Mouse (Mus musculus) hindbrain, postnatal 0 days (tissue): ENCODE measurements around the gene Orai3. TPM values are rescaled to one million over a fixed set of nuclear protein-coding genes. Genes with fewer than 3 reads are reported as not detected.

Experiments used
- ATAC-seq: fragments of 200-750 bp; cut with Nextera tagmentation; 2 replicates; pipeline ENCODE4 v1.8.0; 2017; ENCODE audit warnings: mild to moderate bottlenecking, moderate TSS enrichment, moderate library complexity
- DNase-seq: peaks from one replicate; pipeline ENCODE4 v3.0.0-alpha.2; 2015; ENCODE audit warnings: low spot score
- H3K27ac ChIP-seq: fragments of 300-500 bp; sonication (generic); 2 replicates; pipeline ENCODE4 v1.5.1; 2014; ENCODE audit warnings: mild to moderate bottlenecking
- H3K27me3 ChIP-seq: fragments of 300-500 bp; sonication (generic); 2 replicates; pipeline ENCODE4 v1.6.1; 2014; ENCODE audit warnings: low read length, mixed read lengths; ENCODE audit not compliant: insufficient read depth
- H3K36me3 ChIP-seq: fragments of 300-500 bp; sonication (generic); 2 replicates; pipeline ENCODE4 v1.6.1; 2014; ENCODE audit warnings: low read length, mixed read lengths; ENCODE audit not compliant: insufficient read depth
- H3K4me1 ChIP-seq: fragments of 300-500 bp; sonication (generic); 2 replicates; pipeline ENCODE4 v1.6.1; 2014; ENCODE audit warnings: antibody characterized with exemption, low read length, mixed read lengths; ENCODE audit not compliant: insufficient read depth
- H3K4me2 ChIP-seq: fragments of 300-500 bp; sonication (generic); 2 replicates; pipeline ENCODE4 v1.6.1; 2014; ENCODE audit warnings: low read depth, mild to moderate bottlenecking, low read length, moderate library complexity, mixed read lengths
- H3K4me3 ChIP-seq: fragments of 300-500 bp; sonication (generic); 2 replicates; pipeline ENCODE4 v1.5.1; 2014; ENCODE audit warnings: low read length
- H3K9ac ChIP-seq: fragments of 300-500 bp; sonication (generic); replicated peaks from 2 replicates; pipeline ENCODE4 v1.6.1; 2014; ENCODE audit warnings: mild to moderate bottlenecking, low read length, moderate library complexity, mixed read lengths
- H3K9me3 ChIP-seq: fragments of 300-500 bp; sonication (generic); 2 replicates; pipeline ENCODE4 v1.6.1; 2016; ENCODE audit warnings: low read length, mixed read lengths
- CTCF ChIP-seq: IDR thresholded peaks from 2 replicates; pipeline ENCODE4 v1.5.1; 2016; ENCODE audit warnings: antibody characterized with exemption, control low read depth, low read depth
- WGBS: fragments of 180-500 bp; shearing (Covaris S2); extraction: QIAGEN DNeasy Blood & Tissue Kit; methylation state at CpG from one replicate; pipeline ENCODE4 v1.1.7; 2014; 5-methylcytosine and 5-hydroxymethylcytosine counted together
- polyA plus RNA-seq: library from polyadenylated mRNA; unstranded; fragments of >200 nt; fragmentation: Nextera tagmentation; extraction: Ambion mirVana; gene quantifications from 2 replicates; pipeline ENCODE4 v1.2.1, GENCODE M21; 2015
- total RNA-seq: library from RNA; depleted of rRNA; stranded (reverse); fragments of >200 nt; gene quantifications from 2 replicates; pipeline ENCODE4 v1.2.3, GENCODE M21; 2014

Gene Orai3
- total and polyA plus RNA-seq, 2 experiments from 2014 or later: 10.8 to 35.8 TPM

DNA sequence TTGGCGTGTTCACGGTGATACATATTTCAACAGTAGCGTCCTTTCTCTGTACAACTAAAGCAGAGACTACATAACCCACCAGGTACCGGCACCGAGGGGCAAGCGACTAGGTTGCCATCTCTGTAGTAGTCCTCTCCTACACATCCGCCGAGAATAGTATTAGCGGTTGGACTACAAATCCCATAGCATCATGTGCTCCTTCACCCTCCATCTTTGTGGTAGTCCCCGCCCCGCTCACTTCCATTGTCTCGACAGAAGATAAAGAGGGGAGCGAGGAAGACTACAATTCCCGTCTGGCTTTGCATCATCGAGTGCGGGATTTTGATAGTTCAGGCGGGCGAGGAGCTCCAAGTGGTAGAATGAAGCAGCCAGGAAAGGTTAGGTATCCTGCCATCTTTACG is 24.4 kb upstream of the Orai3 start:
- under 1% methylated on average over 19 of the region's 19 CpGs for WGBS
- no peak for TF ChIP-seq CTCF

DNA sequence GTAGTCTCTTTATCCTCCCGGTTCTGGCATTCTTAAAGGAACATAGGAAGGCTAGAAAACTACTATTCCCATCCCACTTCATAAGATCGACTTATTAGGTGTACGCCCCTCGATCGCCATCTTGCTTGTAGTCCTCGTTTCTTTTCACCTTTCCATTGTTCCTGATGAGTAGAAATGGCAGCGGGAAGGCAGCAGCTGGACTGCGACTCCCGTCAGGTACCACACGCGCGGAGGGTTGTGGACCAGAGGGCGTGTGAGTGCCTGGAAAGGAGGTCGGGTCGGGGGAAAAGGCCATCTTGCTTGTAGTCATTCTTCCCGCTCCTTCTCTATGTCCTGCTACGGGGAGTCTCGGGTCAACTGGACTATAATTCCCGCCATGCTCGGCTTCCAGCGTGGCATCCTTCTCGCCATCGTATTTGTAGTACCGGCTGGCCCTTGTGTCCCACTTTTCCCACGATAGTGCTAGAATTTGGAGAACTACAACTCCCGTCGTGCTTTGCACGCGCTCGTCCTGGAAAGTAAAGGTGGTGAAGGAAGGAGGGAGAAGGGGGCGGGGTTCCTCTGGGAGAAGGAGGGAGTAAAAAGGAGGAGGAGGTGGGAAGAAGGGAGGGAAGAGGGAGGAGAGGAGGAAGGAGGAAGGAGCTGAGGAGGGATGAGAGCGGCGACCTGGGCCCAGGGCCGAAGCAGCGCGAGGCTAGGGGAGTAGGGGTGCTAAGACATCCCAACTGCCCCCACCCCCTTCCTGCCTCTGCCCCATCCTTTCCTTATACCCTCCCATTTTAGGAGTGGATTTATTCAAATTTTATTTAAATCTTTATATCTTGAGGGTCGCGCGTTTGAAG is 23.7 kb upstream of the Orai3 start:
- ATAC-seq (peak; percentile 91), DNase-seq (peak; percentile 99)
- no peak for TF ChIP-seq CTCF
- Histone ChIP-seq H3K27ac (peak overlapping the region; percentile 87), H3K4me1 (no peaks in the 10 kb centered on the region), H3K27me3 (no peaks in the 10 kb centered on the region), H3K9me3 (no peaks in the 10 kb centered on the region), H3K9ac (peak overlapping the region; percentile 73), H3K36me3 (peaks cover 20% of the 10 kb centered on the region), H3K4me3 (peak overlapping the region; percentile 70), H3K4me2 (peak overlapping the region; percentile 87)
- WGBS: under 1% methylated on average over 39 of the region's 39 CpGs

More for the DNA sequence above, 24.4 kb upstream of the Orai3 start:
- H3K4me3 ChIP-seq: peak overlapping the region; percentile 70
- peaks cover 13% of the 10 kb centered on the region for H3K36me3 ChIP-seq
- peak overlapping the region; percentile 51 for H3K9ac ChIP-seq
- no peaks in the 10 kb centered on the region for H3K9me3 ChIP-seq
- peak overlapping the region; percentile 87 for H3K27ac ChIP-seq
- ATAC-seq: peak; percentile 89
- no peaks in the 10 kb centered on the region for H3K4me1 ChIP-seq
- peak overlapping the region; percentile 87 for H3K4me2 ChIP-seq
- H3K27me3 ChIP-seq: no peaks in the 10 kb centered on the region
- DNase-seq: peak; percentile 98

- DNase-seq (peak; percentile 48), ATAC-seq (no peak)
- Histone ChIP-seq H3K9ac (peak overlapping the region; percentile 73), H3K36me3 (peaks cover 29% of the 10 kb centered on the region), H3K4me2 (peak overlapping the region; percentile 87), H3K4me1 (no peaks in the 10 kb centered on the region), H3K4me3 (peak overlapping the region; percentile 70), H3K9me3 (no peaks in the 10 kb centered on the region), H3K27ac (peak overlapping the region; percentile 87), H3K27me3 (no peaks in the 10 kb centered on the region)
- no peak for TF ChIP-seq CTCF
- under 1% methylated on average over 28 of the region's 62 CpGs for WGBS
These were observed 22.8 kb upstream of the Orai3 start for GRCm38 (mm10) chr7:127746494-127747491.

GRCm38 (mm10) chr7:127747559-127748234 is 21.9 kb upstream of the Orai3 start:
- Histone ChIP-seq H3K9me3 (no peaks in the 10 kb centered on the region), H3K4me3 (peak overlapping the region; percentile 70), H3K9ac (peak overlapping the region; percentile 73), H3K4me1 (no peaks in the 10 kb centered on the region), H3K36me3 (peaks cover 38% of the 10 kb centered on the region), H3K27ac (peak overlapping the region; percentile 87; the same call in 1 of the 2 replicates), H3K4me2 (peak overlapping the region; percentile 87), H3K27me3 (no peaks in the 10 kb centered on the region)
- ATAC-seq (no peak), DNase-seq (no peak)
- no peak for TF ChIP-seq CTCF
- 41% methylated on average over 6 of the region's 6 CpGs for WGBS

- peaks cover 43% of the 10 kb centered on the region for H3K36me3 ChIP-seq
- ATAC-seq (no peak), DNase-seq (no peak)
- H3K9me3 ChIP-seq: no peaks in the 10 kb centered on the region
- 91% methylated on average over 28 of the region's 28 CpGs for WGBS
- no peak overlapping the region for H3K27ac ChIP-seq
- no peak overlapping the region for H3K4me3 ChIP-seq
- TF ChIP-seq CTCF: no peak
- no peak overlapping the region for H3K4me2 ChIP-seq
- H3K9ac ChIP-seq: no peak overlapping the region
- H3K4me1 ChIP-seq: no peaks in the 10 kb centered on the region
- H3K27me3 ChIP-seq: no peaks in the 10 kb centered on the region
These were observed 21.4 kb upstream of the Orai3 start for GRCm38 (mm10) chr7:127748235-127748560.
